Mouse (Mus musculus) gastrocnemius, postnatal 25 days (tissue): ENCODE data around the gene Zfp799. TPM values are rescaled to one million over a fixed set of nuclear protein-coding genes. Genes with fewer than 3 reads are reported as not detected.
"Not testable (repeated sequence)": the region's sequence is repeated elsewhere in the genome, so short reads cannot be mapped to it uniquely, and the experiment has no call there.

ENCODE experiments used
- DNase-seq: peaks from one replicate; pipeline ENCODE4 v3.0.0; 2022
- long read RNA-seq, 2 experiments: library from polyadenylated mRNA; stranded (forward); transcript quantifications; one replicate each; pipeline ENCODE4 v2.0.0; 2021
- total RNA-seq, 2 experiments: library from RNA; stranded (reverse); gene quantifications; 1 replicate in 1 of 2; 2 replicates in 1 of 2; pipeline ENCODE4 v1.2.3; 2021

The Zfp799 gene
- 1 to 10 TPM; 5.3 to 5.4 TPM for total RNA-seq
- long read RNA-seq, experiment 1, partial matches to known transcripts, result 0 of 4 reads
- long read RNA-seq, experiment 1, other reads (novel, unspliced or antisense), result 4 of 4 reads
- long read RNA-seq, experiment 2, full-length matches to known transcripts, result 1 of 3 reads
- long read RNA-seq, experiment 2, partial matches to known transcripts, result 0 of 3 reads
- long read RNA-seq, experiment 2, other reads (novel, unspliced or antisense), result 2 of 3 reads

- DNase-seq, result peak; percentile 70
These were observed at the start of gene Zfp799 for GRCm38 (mm10) chr17:32829540-32830417. Gene Zfp799, minus strand, starts transcription at chr17:32830261.

- DNase-seq, result no peak
These were observed 48.7 kb upstream of the Zfp799 start for GRCm38 (mm10) chr17:32878773-32879172.

- no peak for DNase-seq
These were observed 47.6 kb upstream of the Zfp799 start for GRCm38 (mm10) chr17:32877471-32878171.

GRCm38 (mm10) chr17:32872696-32873095 is 42.6 kb upstream of the Zfp799 start:
- DNase-seq, result no peak

- no peak for DNase-seq
These were observed 42.0 kb upstream of the Zfp799 start for GRCm38 (mm10) chr17:32872091-32872490.

GRCm38 (mm10) chr17:32871483-32871882 is 41.4 kb upstream of the Zfp799 start:
- no peak for DNase-seq

GRCm38 (mm10) chr17:32867266-32867665 is 37.2 kb upstream of the Zfp799 start:
- DNase-seq, result not testable (repeated sequence)

- DNase-seq, result not testable (repeated sequence)
These were observed 26.7 kb upstream of the Zfp799 start for GRCm38 (mm10) chr17:32856713-32857112.

GRCm38 (mm10) chr17:32851581-32851980 is 21.5 kb upstream of the Zfp799 start:
- no peak for DNase-seq

- no peak for DNase-seq
These were observed 11.3 kb upstream of the Zfp799 start for GRCm38 (mm10) chr17:32841388-32841787.

GRCm38 (mm10) chr17:32839083-32839802 is 9.2 kb upstream of the Zfp799 start:
- no peak for DNase-seq

GRCm38 (mm10) chr17:32830418-32830782 is 339 bp upstream of the Zfp799 start:
- DNase-seq, result no peak

- DNase-seq, result no peak
These were observed 13.8 kb downstream of the Zfp799 start for GRCm38 (mm10) chr17:32816074-32816784.

- no peak for DNase-seq
These were observed 15.9 kb downstream of the Zfp799 start for GRCm38 (mm10) chr17:32814136-32814535.

- no peak for DNase-seq
These were observed 19.4 kb downstream of the Zfp799 start for GRCm38 (mm10) chr17:32810648-32811047.

GRCm38 (mm10) chr17:32809544-32810374 is 20.3 kb downstream of the Zfp799 start, which contains the start of gene Zfp811:
Gene Zfp811, minus strand, starts transcription at chr17:32809931.
- peak; percentile 21 for DNase-seq

- DNase-seq, result no peak
These were observed 21.1 kb downstream of the Zfp799 start for GRCm38 (mm10) chr17:32808921-32809320.

GRCm38 (mm10) chr17:32789244-32789643 is 40.8 kb downstream of the Zfp799 start:
- DNase-seq, result no peak

GRCm38 (mm10) chr17:32788576-32788975 is 41.5 kb downstream of the Zfp799 start:
- no peak for DNase-seq

GRCm38 (mm10) chr17:32788094-32788559 is 41.9 kb downstream of the Zfp799 start, which contains the start of gene Zfp871:
Gene Zfp871, minus strand, starts transcription at chr17:32788287.
- DNase-seq, result peak; percentile 86
